Mouse (Mus musculus): Measurements from ENCODE around the gene Tnni1.

DNA sequence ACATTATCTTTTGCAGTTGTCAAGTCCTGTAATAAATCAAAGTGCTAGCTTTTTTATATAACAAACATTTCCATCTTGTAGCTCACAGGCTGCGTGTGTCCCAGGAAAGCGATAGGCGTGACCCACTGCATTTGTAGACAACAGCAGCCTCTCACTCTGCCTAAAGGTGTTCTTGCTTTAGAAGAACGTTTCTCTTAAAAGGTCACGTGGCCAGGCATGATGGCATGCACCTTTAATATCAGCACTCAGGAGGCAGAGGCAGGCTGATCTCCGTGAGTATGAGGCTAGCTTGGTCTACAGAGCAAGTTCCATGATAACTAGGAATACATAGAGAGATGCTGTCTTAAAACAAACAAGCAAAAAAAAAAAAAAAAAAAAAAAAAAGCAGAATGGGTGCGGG is 79.3 kb downstream of the Tnni1 start:
- TF ChIP-seq CTCF (IDR thresholded peaks at IDR 0.05; ENCODE audit: borderline replicate concordance, control insufficient read depth, extremely low read depth, insufficient read depth, low read length, poor library complexity) (no peak), POLR2A (IDR thresholded peaks at IDR 0.05; ENCODE audit: control insufficient read depth, extremely low read depth, insufficient read depth, low read length, poor library complexity) (no peak)

Data from thymus, adult 2 months (tissue).